Mouse (Mus musculus) limb, embryonic 15.5 days (tissue): ENCODE measurements around the gene Slc1a5. TPM values are rescaled to one million over a fixed set of nuclear protein-coding genes. Genes with fewer than 3 reads are reported as not detected.
A peak's percentile ranks its signal among the peaks of the same experiment; 100 is the strongest.

Source experiments
- ATAC-seq: fragments of 200-750 bp; cut with Nextera tagmentation; 2 replicates; pipeline ENCODE4 v1.8.0; 2017; ENCODE audit warnings: low read depth, moderate TSS enrichment; ENCODE audit not compliant: insufficient number of reproducible peaks, low FRiP score, low TSS enrichment
- H3K27ac ChIP-seq: fragments of 300-500 bp; sonication (generic); 2 replicates; pipeline ENCODE4 v1.5.1; 2015; ENCODE audit warnings: moderate library complexity, mild to moderate bottlenecking, inconsistent platforms
- H3K27me3 ChIP-seq: fragments of 300-500 bp; sonication (generic); 2 replicates; pipeline ENCODE4 v1.6.1; 2015; ENCODE audit warnings: inconsistent platforms
- H3K36me3 ChIP-seq: fragments of 300-500 bp; sonication (generic); 2 replicates; pipeline ENCODE4 v1.6.1; 2015; ENCODE audit warnings: inconsistent platforms
- H3K4me1 ChIP-seq: fragments of 300-500 bp; sonication (generic); 2 replicates; pipeline ENCODE4 v1.6.1; 2015; ENCODE audit warnings: inconsistent platforms
- H3K4me2 ChIP-seq: fragments of 300-500 bp; sonication (generic); 2 replicates; pipeline ENCODE4 v1.6.1; 2015; ENCODE audit warnings: mild to moderate bottlenecking, inconsistent platforms
- H3K4me3 ChIP-seq: fragments of 300-500 bp; sonication (generic); 2 replicates; pipeline ENCODE4 v1.5.1; 2015; ENCODE audit warnings: mild to moderate bottlenecking, inconsistent platforms
- H3K9ac ChIP-seq: fragments of 300-500 bp; sonication (generic); 2 replicates; pipeline ENCODE4 v1.6.1; 2015; ENCODE audit warnings: inconsistent platforms
- H3K9me3 ChIP-seq: fragments of 300-500 bp; sonication (generic); 2 replicates; pipeline ENCODE4 v1.6.1; 2016; ENCODE audit warnings: inconsistent platforms
- WGBS: fragments of 180-500 bp; shearing (Covaris S2); methylation state at CpG from one replicate; pipeline ENCODE4 v1.1.7; 2015; 5-methylcytosine and 5-hydroxymethylcytosine counted together
- polyA plus RNA-seq: library from polyadenylated mRNA; unstranded; fragments of >200 nt; fragmentation: Nextera tagmentation; extraction: Ambion mirVana; gene quantifications from 2 replicates; pipeline ENCODE4 v1.2.1, GENCODE M21; 2015

The Slc1a5 gene
- polyA plus RNA-seq, 1 experiment from 2014 or later: 32.5 TPM

- H3K9ac ChIP-seq: peak overlapping the region; percentile 23; the same call in 1 of the 2 replicates
- no peaks in the 10 kb centered on the region for H3K9me3 ChIP-seq
- H3K36me3 ChIP-seq: peaks cover 50% of the 10 kb centered on the region
- 7% methylated on average over 90 of the region's 90 CpGs for WGBS
- no peak overlapping the region for H3K27ac ChIP-seq
- H3K27me3 ChIP-seq: peaks cover 26% of the 10 kb centered on the region
- H3K4me3 ChIP-seq: peak overlapping the region; percentile 46
- ATAC-seq: no peak
- peaks cover 30% of the 10 kb centered on the region for H3K4me1 ChIP-seq
- H3K4me2 ChIP-seq: peak overlapping the region; percentile 88
Observed at GRCm38 (mm10) chr7:16810920-16811648, 29.9 kb downstream of the Slc1a5 start.

GRCm38 (mm10) chr7:16811649-16812070 is 30.5 kb downstream of the Slc1a5 start:
- H3K9me3 ChIP-seq: no peaks in the 10 kb centered on the region
- ATAC-seq: no peak
- peak overlapping the region; percentile 23; the same call in 1 of the 2 replicates for H3K9ac ChIP-seq
- WGBS: 27% methylated on average over 17 of the region's 17 CpGs
- peak overlapping the region; percentile 46 for H3K4me3 ChIP-seq
- H3K27me3 ChIP-seq: peaks cover 26% of the 10 kb centered on the region
- H3K36me3 ChIP-seq: peaks cover 47% of the 10 kb centered on the region
- H3K4me1 ChIP-seq: peaks cover 30% of the 10 kb centered on the region
- H3K4me2 ChIP-seq: peak overlapping the region; percentile 88
- H3K27ac ChIP-seq: no peak overlapping the region

GRCm38 (mm10) chr7:16812505-16812904 is 31.4 kb downstream of the Slc1a5 start:
- 73% methylated on average over 2 of the region's 2 CpGs for WGBS
- Histone ChIP-seq H3K27me3 (peaks cover 26% of the 10 kb centered on the region), H3K4me1 (peaks cover 36% of the 10 kb centered on the region), H3K36me3 (peaks cover 40% of the 10 kb centered on the region), H3K9ac (no peak overlapping the region), H3K9me3 (no peaks in the 10 kb centered on the region), H3K27ac (no peak overlapping the region), H3K4me3 (no peak overlapping the region), H3K4me2 (no peak overlapping the region)
- no peak for ATAC-seq

- H3K9ac ChIP-seq: peak within 1 kb of the TSS; percentile 99
- peaks cover 18% of the 10 kb centered on the region for H3K36me3 ChIP-seq
- H3K27me3 ChIP-seq: peaks cover 26% of the 10 kb centered on the region
- no peaks in the 10 kb centered on the region for H3K9me3 ChIP-seq
- peak within 1 kb of the TSS; percentile 85 for H3K4me2 ChIP-seq
- ATAC-seq: no peak
- WGBS: 0% methylated on average over 1 of the region's 1 CpGs
- peak within 1 kb of the TSS; percentile 89 for H3K4me3 ChIP-seq
- H3K27ac ChIP-seq: peak within 1 kb of the TSS; percentile 96
- peaks cover 51% of the 10 kb centered on the region for H3K4me1 ChIP-seq
Observed at GRCm38 (mm10) chr7:16815351-16815941, 34.3 kb downstream of the Slc1a5 start, which contains the start of gene Strn4. TSS of gene Strn4 (plus strand) at chr7:16815889.

GRCm38 (mm10) chr7:16816078-16816474 is 34.9 kb downstream of the Slc1a5 start:
- H3K36me3 ChIP-seq: peaks cover 18% of the 10 kb centered on the region
- peaks cover 19% of the 10 kb centered on the region for H3K27me3 ChIP-seq
- peak; percentile 66 for ATAC-seq
- peak overlapping the region; percentile 96 for H3K27ac ChIP-seq
- H3K9ac ChIP-seq: peak overlapping the region; percentile 99
- under 1% methylated on average over 53 of the region's 55 CpGs for WGBS
- H3K9me3 ChIP-seq: no peaks in the 10 kb centered on the region
- H3K4me3 ChIP-seq: peak overlapping the region; percentile 89
- peaks cover 51% of the 10 kb centered on the region for H3K4me1 ChIP-seq
- peak overlapping the region; percentile 85 for H3K4me2 ChIP-seq

- no peaks in the 10 kb centered on the region for H3K9me3 ChIP-seq
- peaks cover 18% of the 10 kb centered on the region for H3K36me3 ChIP-seq
- WGBS: under 1% methylated on average over 63 of the region's 64 CpGs
- peaks cover 51% of the 10 kb centered on the region for H3K4me1 ChIP-seq
- peak within 1 kb of the TSS; percentile 99 for H3K9ac ChIP-seq
- peaks cover 14% of the 10 kb centered on the region for H3K27me3 ChIP-seq
- peak; percentile 42 for ATAC-seq
- peak within 1 kb of the TSS; percentile 85 for H3K4me2 ChIP-seq
- peak within 1 kb of the TSS; percentile 96 for H3K27ac ChIP-seq
- H3K4me3 ChIP-seq: peak within 1 kb of the TSS; percentile 89
Observed at GRCm38 (mm10) chr7:16816475-16817122, 35.5 kb downstream of the Slc1a5 start, which contains the start of gene Fkrp. TSS of gene Fkrp (minus strand) at chr7:16816732.

- no peak overlapping the region for H3K27ac ChIP-seq
- H3K4me1 ChIP-seq: peaks cover 53% of the 10 kb centered on the region
- H3K4me3 ChIP-seq: peak overlapping the region; percentile 89
- H3K4me2 ChIP-seq: peak overlapping the region; percentile 85
- 0 out of 2 replicates have a peak, but pooled peaks cover 5% of the 10 kb centered on the region for H3K27me3 ChIP-seq
- no peak for ATAC-seq
- peaks cover 23% of the 10 kb centered on the region for H3K36me3 ChIP-seq
- H3K9ac ChIP-seq: peak overlapping the region; percentile 99; the same call in 1 of the 2 replicates
- WGBS: 44% methylated on average over 3 of the region's 3 CpGs
- H3K9me3 ChIP-seq: no peaks in the 10 kb centered on the region
Observed at GRCm38 (mm10) chr7:16817693-16818092, 36.6 kb downstream of the Slc1a5 start.

GRCm38 (mm10) chr7:16819794-16820193 is 38.7 kb downstream of the Slc1a5 start:
- Histone ChIP-seq H3K36me3 (peaks cover 23% of the 10 kb centered on the region), H3K4me2 (no peak overlapping the region), H3K27me3 (no peaks in the 10 kb centered on the region), H3K9me3 (no peaks in the 10 kb centered on the region), H3K4me1 (peaks cover 53% of the 10 kb centered on the region), H3K9ac (no peak overlapping the region), H3K4me3 (no peak overlapping the region), H3K27ac (no peak overlapping the region)
- no peak for ATAC-seq
- 74% methylated on average over 5 of the region's 5 CpGs for WGBS

- Histone ChIP-seq H3K27me3 (no peaks in the 10 kb centered on the region), H3K9ac (no peak overlapping the region), H3K36me3 (peaks cover 28% of the 10 kb centered on the region), H3K4me2 (no peak overlapping the region), H3K4me1 (peaks cover 52% of the 10 kb centered on the region), H3K9me3 (no peaks in the 10 kb centered on the region), H3K27ac (no peak overlapping the region), H3K4me3 (no peak overlapping the region)
- WGBS: 66% methylated on average over 5 of the region's 5 CpGs
- ATAC-seq: no peak
Observed at GRCm38 (mm10) chr7:16820271-16820763, 39.2 kb downstream of the Slc1a5 start.

- Histone ChIP-seq H3K9me3 (no peaks in the 10 kb centered on the region), H3K36me3 (peaks cover 36% of the 10 kb centered on the region), H3K4me1 (peaks cover 45% of the 10 kb centered on the region), H3K4me3 (no peak overlapping the region), H3K4me2 (no peak overlapping the region), H3K9ac (no peak overlapping the region), H3K27ac (no peak overlapping the region), H3K27me3 (no peaks in the 10 kb centered on the region)
- ATAC-seq: no peak
- 52% methylated on average over 3 of the region's 3 CpGs for WGBS
Observed at GRCm38 (mm10) chr7:16821091-16821490, 40.0 kb downstream of the Slc1a5 start.

- Histone ChIP-seq H3K4me1 (peaks cover 48% of the 10 kb centered on the region), H3K36me3 (peaks cover 41% of the 10 kb centered on the region), H3K9ac (no peak overlapping the region), H3K27me3 (no peaks in the 10 kb centered on the region), H3K4me2 (no peak overlapping the region), H3K4me3 (no peak overlapping the region), H3K27ac (no peak overlapping the region), H3K9me3 (no peaks in the 10 kb centered on the region)
- no peak for ATAC-seq
- 64% methylated on average over 4 of the region's 4 CpGs for WGBS
Observed at GRCm38 (mm10) chr7:16821669-16822101, 40.5 kb downstream of the Slc1a5 start.
